Mouse (Mus musculus) MEL-GATA-1-ER (cell line): ENCODE measurements around the gene Pitpna.
"Not testable (repeated sequence)": the region's sequence is repeated elsewhere in the genome, so short reads cannot be mapped to it uniquely, and the experiment has no call there.

Experiments used
- DNase-seq: peaks from one replicate; pipeline ENCODE4 v3.0.0-alpha.2; 2012; ENCODE audit warnings: low read depth; ENCODE audit errors: extremely low read depth

The Pitpna gene

DNA sequence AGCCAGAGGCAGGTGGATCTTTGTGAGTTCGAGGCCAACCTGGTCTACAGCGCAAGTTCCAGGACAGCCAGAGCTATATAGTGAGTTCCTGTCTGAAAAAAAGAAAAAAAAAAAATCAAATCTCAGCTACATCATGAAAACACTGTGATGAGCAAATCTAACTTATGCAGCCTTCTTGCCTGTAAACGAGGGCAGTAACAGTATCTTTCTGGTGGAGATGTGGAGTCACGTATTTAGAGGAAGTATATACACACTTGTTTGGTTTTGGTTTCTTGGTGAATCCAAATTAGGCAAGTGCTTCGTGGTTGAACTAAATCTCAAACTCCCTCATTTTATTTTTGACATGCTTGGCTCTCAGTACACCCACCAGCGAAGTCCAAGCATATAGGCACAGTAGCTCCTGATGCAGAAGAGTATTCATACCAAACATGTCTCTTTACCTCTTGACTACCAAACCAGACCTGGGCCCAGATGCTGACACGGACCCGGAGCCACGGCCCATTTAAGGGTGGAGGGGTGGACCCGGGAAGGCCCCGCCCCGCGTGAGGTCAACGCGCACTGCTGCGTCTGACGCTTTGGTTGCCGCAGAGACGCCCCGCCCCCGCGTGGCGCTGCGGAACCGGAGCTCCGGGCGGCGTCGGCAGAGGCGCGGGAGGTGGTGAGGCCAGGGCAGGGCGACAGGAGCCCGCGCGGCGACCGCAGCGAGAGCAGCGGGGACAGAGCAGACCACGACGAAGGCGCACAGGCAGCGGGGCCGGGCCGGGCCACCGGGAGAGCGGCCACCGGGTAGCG, at the start of gene Pitpna:
Pitpna (plus strand) TSS at position 605 of the 792 bp plus-strand sequence.
- DNase-seq: peak; percentile 75

- no peak for DNase-seq
Observed at GRCm38 (mm10) chr11:75538184-75538969, 49.5 kb upstream of the Pitpna start.

DNA sequence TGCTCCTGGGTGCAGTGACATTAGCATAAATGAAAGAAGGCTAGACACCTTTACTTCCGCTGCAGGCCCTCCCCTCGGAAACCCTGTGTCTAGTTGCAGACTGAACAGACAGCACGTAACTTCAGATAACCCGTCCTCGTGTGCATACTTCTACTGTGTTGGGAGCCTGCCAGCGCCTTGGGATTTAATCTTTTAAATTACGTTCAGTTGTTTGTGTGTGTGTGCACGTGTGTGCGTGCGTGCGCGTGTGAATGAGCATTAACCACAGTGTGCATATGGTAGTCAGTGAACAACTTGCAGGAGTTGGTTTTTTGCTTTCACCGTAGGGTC, 49.0 kb upstream of the Pitpna start:
- DNase-seq: no peak

DNA sequence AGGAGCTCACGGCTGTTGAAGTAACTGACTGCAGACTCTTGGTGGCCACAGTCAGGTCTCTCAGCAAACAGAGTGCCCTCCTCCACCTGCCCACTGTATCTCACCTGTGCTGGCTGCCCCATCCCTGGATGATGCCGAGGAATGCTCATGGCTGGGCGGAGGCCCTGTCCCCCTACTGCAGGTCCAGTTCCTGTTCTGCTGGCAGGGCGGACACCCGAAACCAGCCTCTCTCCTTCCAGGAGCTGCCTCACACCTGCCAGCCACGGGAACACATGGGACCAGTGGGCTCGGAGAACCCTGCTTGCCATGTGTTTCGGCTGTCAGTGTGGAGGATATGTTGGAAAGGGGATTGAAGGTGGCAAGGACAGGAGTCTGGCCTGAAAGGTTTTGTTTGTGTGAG, 47.7 kb upstream of the Pitpna start:
- DNase-seq: no peak

DNA sequence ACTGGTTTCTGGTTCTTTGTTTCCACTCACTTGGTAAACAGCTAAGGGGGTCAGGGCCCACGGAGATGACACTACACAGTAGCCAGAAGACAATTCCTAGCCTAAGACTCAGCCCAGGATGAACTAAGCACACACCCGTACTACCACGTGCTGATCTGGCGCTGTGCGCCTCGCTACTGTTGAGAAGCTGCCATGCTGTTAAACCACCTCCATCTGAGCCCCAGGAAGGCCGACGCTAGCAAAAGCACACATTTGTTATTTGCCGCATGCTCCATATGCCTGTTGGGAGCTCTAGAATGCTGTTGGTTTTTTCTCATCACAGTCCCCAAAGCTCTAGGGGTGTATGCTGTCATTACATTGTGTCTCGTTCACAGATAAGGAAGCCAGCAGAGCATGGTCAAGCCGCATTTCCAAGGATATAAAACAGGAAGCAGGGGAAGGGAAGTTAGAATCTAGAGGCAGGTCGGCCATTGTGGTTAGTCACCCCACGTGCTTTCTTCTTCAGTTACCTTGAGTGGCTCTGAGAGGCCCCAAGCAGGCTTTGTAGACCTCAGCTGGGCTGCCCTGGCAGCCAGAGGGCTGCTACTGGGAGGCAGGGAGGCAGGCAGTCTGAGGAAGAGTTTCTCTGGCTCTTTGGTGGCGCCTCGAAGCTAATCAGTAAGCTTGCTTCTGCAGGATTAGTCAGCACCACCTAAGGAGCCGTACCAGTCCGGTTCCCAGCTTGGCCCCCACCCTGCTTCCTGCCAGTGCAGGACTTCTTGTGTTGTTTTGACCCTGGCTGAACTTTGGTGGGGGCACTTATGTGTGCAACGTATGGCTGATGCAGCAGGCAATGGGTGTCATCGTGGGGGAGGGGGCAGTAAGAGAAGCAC, 47.0 kb upstream of the Pitpna start:
- DNase-seq: peak; percentile 73

GRCm38 (mm10) chr11:75544713-75545112, 43.2 kb upstream of the Pitpna start:
- DNase-seq: no peak

DNA sequence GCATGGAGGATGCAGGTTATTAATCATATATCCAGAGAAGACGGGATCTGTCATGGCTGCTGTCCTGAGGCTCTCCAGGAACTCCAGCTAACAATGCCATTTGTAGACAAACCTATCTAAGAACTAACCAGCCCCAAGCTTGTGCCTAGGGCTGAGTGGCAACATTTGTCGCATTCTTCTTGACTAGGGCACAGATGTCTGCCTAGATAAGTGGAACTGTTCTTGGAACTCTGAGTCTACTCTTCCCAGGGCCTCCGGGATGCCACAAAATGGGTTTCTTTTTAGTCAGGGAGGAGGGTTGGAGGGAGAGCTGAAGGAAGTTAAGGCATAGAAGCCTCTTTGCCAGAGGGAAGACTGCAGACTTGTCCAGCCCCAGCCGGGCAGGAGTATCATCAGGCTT, 41.8 kb upstream of the Pitpna start:
- DNase-seq: no peak

DNA sequence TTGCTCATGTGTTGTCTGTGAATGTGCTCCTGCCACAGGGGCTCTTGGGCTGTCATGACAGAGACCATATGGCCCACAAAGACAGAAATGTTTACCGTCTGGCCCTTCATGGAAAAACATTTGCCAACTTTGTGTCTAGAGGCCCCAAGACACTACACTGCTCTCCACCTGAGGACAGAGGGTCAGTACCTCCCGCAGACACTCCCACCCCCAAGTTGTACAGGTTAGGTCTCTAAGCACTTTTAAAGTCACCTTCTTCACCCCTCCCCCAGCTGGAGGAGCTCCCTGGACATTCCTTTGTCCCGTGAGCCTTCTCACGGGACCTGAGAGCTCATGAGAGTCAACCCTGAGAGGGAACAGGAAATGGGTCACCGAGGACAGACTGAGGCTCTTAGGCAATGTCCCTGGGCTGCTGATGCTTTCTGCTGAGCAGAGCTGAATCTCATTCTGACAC, 38.2 kb upstream of the Pitpna start:
- no peak for DNase-seq

- DNase-seq: no peak
Observed at GRCm38 (mm10) chr11:75550200-75550946, 37.5 kb upstream of the Pitpna start.

DNA sequence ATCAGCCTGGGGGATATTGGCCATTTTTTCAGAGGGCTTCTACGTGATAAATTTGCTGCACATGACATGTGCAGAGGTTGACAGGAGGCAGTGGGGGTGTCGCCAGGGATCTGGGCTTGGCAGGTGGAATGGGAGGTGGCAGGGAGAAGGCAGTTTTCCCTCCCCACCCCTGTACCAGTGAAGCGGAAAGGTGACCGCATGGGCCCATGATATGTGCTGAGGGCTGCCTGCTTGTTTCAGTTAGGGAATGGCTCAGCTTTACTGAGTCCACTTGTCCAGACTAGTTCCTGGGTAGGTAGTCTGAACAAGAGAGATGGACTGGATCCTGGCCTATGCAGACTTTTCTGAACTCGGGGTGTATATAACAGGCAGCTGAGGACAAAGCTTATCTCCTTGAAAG, 36.6 kb upstream of the Pitpna start:
- no peak for DNase-seq

GRCm38 (mm10) chr11:75551961-75552441, 35.9 kb upstream of the Pitpna start:
- DNase-seq: no peak

DNA sequence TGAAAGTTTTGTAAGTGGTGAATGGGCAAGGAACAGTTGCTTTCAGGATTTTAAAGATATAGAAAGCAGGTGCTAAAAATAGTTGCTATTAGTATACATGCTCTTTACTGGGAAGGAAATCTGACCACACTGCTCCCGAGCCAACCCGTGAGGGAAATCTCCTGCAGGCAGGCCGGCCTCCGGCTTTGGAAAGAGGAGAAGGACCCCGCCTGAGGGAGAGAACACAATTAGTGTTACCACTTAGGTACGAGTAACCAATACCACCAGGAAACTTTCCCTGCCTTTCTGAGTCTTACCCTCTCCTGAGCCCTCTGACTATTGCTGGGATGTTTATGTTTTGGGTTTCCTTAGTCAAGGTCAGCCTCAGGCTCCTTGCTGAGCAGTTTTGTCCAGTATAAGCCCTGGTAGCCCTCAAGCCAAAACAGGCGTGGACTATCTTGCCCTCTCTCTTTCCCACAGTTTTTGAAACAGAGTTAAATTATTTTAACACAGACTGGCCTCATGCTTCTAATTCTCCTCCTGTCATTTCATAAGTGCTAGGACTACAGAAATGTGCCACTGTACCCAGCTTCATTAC, 34.9 kb upstream of the Pitpna start:
- no peak for DNase-seq

GRCm38 (mm10) chr11:75556006-75556405, 31.9 kb upstream of the Pitpna start:
- DNase-seq: not testable (repeated sequence)

GRCm38 (mm10) chr11:75557142-75557541, 30.8 kb upstream of the Pitpna start:
- DNase-seq: no peak

GRCm38 (mm10) chr11:75558101-75558500, 29.8 kb upstream of the Pitpna start:
- no peak for DNase-seq

- no peak for DNase-seq
Observed at GRCm38 (mm10) chr11:75559870-75560504, 27.9 kb upstream of the Pitpna start.

GRCm38 (mm10) chr11:75560530-75561409, 27.1 kb upstream of the Pitpna start:
- no peak for DNase-seq

DNA sequence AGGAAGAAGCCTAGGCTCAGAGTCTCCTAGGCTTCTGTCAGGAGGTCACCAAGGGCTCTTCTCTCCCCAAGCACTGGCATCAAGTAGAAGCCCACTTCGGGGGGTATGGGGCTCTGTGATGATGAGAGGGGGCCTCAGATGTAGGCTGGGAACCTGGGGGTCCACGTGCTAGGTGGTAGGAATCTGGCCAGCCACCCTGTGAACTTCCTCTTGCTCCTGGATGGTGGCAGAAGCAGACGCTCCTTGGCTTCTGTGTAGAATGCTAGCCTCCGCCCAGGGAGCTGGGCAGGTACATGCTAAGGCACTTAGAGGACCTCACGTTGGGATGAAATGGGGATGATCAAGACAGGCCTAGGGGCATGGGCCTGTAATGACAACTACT, 26.5 kb upstream of the Pitpna start:
- DNase-seq: no peak

DNA sequence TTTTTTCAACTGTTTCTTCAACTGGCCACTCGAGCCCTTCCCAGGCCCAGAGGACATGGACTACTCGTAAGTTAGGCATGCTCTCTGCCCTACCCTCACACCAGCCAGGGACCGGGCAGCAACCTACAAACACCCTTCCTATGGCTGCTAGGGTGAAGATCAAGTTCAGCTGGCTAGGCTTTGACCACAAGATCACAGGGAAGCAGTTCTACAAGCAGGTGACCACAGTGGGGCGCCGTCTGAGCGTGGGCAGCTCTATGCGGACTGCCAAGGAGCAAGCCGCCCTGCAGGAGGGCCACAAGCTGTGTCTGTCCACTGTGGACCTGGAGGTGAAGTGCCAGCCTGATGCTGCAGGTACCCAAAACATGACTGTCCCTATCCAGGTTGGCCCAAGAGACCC, 25.1 kb upstream of the Pitpna start:
- no peak for DNase-seq
